Mouse (Mus musculus): ENCODE data around the gene Abcd1. TPM values are rescaled to one million over a fixed set of nuclear protein-coding genes. Genes with fewer than 3 reads are reported as not detected.
A peak's percentile ranks its signal among the peaks of the same experiment; 100 is the strongest.

The Abcd1 gene
- total RNA-seq (2014; fragmentation: Nextera tagmentation) = 8.9 and 12.1 TPM in 2 replicates
- 3.5 and 6.4 TPM in 2 replicates for total RNA-seq (2017)

- peak; percentile 83 for ATAC-seq (replicated peaks; ENCODE audit: low FRiP score, low TSS enrichment, poor library complexity, severe bottlenecking)
Measured at GRCm38 (mm10) chrX:73716109-73716661, at the start of gene Abcd1, which contains the start of gene Bcap31. Abcd1 (plus strand) TSS chrX:73716597. Bcap31 (minus strand) TSS chrX:73716175.

GRCm38 (mm10) chrX:73672031-73672431 lies 44.4 kb upstream of the Abcd1 start:
- peak; percentile 74 for ATAC-seq (replicated peaks; ENCODE audit: low FRiP score, low TSS enrichment, poor library complexity, severe bottlenecking)

- 0 out of 2 replicates have a peak, but pooled peaks have one; percentile 42 for ATAC-seq (replicated peaks; ENCODE audit: low FRiP score, low TSS enrichment, poor library complexity, severe bottlenecking)
Measured at GRCm38 (mm10) chrX:73672879-73673618, 43.3 kb upstream of the Abcd1 start, which contains the start of gene Slc6a8. Slc6a8 (plus strand) TSS chrX:73673150.

DNA sequence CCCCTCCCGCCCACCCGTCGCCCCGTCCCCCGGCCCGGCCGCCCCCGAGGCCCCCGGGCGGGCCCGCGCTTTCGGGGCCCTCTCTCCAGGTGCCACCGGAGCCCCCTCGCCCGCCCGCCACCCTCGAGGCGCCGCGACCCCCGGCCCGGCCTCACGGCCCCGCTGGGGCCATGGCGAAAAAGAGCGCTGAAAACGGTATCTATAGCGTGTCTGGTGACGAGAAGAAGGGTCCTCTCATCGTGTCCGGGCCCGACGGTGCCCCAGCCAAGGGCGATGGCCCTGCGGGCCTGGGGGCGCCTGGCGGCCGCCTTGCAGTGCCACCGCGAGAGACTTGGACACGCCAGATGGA lies 42.8 kb upstream of the Abcd1 start:
- no peak for ATAC-seq (replicated peaks; ENCODE audit: low FRiP score, low TSS enrichment, poor library complexity, severe bottlenecking)

DNA sequence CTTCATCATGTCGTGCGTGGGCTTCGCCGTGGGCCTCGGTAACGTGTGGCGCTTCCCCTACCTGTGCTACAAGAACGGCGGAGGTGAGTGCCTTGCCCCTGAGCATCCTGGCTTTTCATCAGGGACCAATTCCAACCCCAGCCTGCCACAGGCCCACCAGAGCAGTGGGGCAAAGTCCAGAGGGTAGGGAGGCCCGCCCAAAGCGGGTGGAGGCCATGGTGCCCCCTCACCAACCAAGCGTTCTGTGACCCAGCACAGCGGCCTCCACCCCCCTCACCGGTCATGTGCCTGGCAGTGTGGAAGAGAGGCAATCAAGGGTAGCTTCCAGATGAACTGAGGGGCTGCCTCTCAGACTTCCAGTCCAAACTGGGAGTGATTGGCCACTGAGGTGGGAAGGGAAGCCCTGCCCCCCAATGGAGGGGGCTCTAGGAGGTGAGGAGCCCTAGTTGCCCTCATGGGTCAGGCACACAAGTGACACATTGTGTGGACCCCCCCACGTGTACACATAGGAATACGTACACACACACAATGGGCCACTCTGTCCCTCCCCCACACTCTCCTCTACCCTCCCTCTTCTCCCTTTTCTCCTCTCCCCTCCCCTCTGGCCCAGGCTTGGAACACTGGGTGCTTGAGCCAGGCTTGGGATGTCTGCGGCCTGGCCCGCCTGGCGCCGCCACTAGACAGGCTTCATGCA lies 42.3 kb upstream of the Abcd1 start:
- ATAC-seq (replicated peaks; ENCODE audit: low FRiP score, low TSS enrichment, poor library complexity, severe bottlenecking) = no peak

DNA sequence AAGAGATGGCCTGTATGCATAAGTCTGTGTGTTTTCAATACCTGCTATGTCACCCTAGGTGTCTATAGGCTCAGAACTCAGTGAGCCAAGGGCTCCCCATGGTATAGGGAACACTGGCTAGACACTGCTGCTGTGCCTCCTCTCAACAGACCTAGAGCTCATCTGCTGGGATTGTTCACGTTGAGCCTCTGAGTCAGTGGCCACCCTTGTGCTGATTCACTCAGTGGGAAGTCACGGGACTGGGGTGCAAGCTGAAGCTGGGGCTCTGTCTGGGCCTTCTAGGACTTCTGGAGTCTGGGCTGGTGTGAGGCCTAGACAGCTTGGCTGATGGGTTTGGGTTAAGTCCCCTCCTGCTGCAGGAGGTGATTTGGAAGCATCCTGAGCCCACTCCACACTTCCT lies 41.2 kb upstream of the Abcd1 start:
- no peak for ATAC-seq (replicated peaks; ENCODE audit: low FRiP score, low TSS enrichment, poor library complexity, severe bottlenecking)

GRCm38 (mm10) chrX:73676668-73677067 lies 39.7 kb upstream of the Abcd1 start:
- no peak for ATAC-seq (replicated peaks; ENCODE audit: low FRiP score, low TSS enrichment, poor library complexity, severe bottlenecking)

DNA sequence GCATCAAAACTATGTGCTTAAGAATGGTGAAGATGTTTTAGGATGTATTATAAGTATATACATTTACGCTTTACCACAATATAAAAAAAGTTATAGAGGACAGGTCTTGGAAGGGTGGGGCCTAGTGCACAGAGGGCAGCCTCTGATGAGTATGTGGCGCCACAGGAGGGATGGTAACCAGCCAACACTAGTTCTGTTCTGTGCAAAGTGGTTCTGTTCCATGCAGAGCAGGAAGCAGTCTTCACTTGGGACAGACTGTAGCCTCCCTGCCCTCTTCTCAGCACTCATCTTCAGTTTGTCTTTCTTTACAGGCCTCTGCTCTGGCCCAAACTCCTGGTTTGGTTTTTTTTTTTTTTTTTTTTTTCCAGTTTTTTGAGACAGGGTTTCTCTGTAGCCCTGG lies 32.2 kb upstream of the Abcd1 start:
- ATAC-seq (replicated peaks; ENCODE audit: low FRiP score, low TSS enrichment, poor library complexity, severe bottlenecking) = no peak

DNA sequence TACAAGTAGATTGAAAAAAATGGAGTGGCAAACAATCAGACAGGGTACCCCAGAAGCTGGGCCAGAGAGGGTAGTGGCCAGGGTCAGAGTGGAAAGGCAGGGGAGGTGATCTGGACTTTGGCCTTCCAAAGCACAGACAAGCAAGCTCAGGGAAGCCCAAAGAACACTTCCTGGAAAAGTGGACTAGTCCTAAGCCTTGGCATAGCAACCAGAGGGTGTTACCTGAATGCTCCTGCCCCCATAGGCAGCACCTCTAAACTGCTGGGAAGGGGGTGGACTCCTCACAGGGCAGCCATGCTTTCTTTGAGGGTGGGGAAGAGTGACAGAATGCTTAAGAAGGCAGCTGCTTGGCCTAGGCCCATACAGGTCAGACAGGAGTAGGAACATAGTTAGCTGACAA lies 31.4 kb upstream of the Abcd1 start:
- ATAC-seq (replicated peaks; ENCODE audit: low FRiP score, low TSS enrichment, poor library complexity, severe bottlenecking) = no peak

- no peak for ATAC-seq (replicated peaks; ENCODE audit: low FRiP score, low TSS enrichment, poor library complexity, severe bottlenecking)
Measured at GRCm38 (mm10) chrX:73685629-73686028, 30.8 kb upstream of the Abcd1 start.

DNA sequence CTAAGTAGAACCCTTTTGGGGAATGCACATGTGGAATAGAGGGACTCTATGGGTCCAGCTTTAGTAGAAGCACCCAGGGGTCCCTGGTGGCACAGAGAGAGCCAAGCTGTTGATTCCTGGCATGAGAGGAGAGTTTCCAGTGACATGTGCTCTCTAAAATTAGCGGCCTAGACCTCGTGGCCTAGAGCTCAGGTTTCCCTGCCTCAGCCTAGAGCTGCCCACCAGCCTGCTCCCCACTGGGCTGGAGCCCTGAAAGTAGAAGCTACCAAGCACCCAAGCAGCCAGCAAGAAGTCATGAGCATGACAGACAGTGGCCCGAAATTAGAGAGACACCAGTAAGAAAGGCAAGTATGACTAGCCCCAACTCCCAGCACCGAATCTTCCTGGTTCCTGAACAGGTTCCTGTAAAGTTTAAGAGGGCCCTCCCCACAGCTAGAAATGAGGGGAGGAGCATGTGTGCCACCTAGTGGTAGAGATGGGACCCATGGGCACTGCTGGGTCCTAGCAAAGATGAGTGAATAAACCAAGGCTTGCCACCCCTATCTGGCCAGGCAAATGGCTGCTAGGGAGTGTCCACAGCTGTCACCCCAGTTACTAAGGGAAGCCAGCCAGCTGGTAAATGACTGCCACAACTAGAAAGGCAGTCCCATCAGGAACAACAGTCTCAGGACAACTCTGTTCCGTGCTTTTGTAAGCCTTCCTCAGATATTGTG lies 25.3 kb upstream of the Abcd1 start:
- ATAC-seq (replicated peaks; ENCODE audit: low FRiP score, low TSS enrichment, poor library complexity, severe bottlenecking) = peak; percentile 87

DNA sequence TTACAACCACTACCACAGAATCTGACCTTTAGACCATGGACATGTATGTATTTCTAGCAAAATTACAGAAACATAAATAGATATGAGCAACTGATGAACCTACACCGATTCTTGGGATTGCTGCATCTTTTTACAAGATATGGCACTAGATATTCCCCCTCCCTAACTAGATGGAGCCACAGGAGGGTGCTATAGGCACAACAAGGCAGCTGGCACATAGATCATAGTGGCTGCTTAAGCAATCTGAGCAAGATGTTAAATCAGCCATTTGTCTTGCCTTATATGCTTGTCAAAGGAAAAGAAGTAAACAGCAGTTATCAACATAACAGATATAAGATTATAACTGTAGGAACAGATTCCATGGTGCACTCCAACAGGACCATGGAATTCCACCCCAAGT lies 15.9 kb upstream of the Abcd1 start:
- ATAC-seq (replicated peaks; ENCODE audit: low FRiP score, low TSS enrichment, poor library complexity, severe bottlenecking) = no peak

DNA sequence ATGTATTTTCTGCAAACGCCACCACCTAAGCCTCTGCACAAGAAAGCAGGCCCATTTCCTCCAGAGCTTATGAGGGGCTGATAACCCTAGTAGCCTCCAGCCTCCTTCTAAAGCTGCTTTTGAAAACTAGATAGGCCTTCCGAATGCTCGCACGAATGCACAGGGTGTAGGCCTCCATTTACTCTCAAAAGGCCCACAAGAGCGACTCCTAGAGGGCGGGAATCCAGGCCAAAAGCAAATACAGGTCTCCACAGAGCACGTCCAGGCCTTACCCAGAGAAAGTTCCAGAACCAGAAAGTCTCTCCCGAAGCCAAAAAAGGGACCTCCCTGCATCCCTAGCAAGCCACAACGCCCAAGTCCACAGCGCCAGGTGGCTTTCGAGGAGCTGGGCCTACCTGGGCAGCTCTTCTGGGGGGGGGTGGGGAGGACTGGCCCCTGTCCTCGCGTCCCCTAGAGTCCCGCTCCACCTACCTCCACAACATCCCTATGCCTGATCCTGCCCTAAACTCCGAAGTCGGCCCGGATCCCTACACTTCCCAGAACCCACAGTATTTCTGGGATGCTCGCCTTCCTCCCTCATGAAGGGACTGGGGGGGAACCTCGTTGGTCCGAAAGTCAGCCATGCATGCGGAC lies 805 bp upstream of the Abcd1 start:
- peak; percentile 21 for ATAC-seq (replicated peaks; ENCODE audit: low FRiP score, low TSS enrichment, poor library complexity, severe bottlenecking)

- peak; percentile 11 for ATAC-seq (replicated peaks; ENCODE audit: low FRiP score, low TSS enrichment, poor library complexity, severe bottlenecking)
Measured at GRCm38 (mm10) chrX:73716709-73717545, 530 bp downstream of the Abcd1 start.

DNA sequence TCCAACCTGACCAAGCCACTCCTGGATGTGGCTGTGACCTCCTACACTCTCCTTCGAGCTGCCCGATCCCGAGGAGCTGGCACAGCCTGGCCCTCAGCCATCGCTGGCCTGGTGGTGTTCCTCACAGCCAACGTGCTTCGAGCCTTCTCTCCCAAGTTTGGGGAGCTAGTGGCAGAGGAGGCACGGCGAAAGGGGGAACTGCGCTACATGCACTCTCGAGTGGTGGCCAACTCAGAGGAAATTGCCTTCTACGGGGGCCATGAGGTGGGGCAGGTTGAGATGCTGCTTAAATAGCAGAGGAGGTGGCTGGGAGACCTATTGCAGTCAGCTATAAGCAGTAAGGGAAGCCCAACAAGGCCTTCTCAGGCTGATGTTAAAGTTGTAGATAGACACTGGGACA lies 1.3 kb downstream of the Abcd1 start:
- no peak for ATAC-seq (replicated peaks; ENCODE audit: low FRiP score, low TSS enrichment, poor library complexity, severe bottlenecking)

DNA sequence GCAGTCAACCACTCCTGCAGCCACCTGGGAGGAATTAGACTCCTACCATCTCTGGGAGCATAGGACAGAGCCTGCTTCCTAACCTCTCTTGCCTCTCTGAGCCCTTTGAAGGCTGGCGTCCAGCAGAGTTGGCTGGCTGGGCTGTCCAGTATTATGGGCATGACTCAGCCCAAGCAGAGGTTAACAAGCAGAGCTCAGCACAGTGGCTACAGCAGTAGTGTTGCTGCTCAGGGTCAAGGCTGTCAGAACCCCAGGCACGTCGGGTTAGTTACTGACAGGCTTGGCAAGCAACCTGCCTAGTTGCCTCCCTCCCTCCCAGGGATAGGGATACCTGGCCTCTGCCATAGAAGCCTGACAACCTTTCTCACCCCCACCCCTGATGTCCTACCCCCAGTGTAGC lies 1.9 kb downstream of the Abcd1 start:
- no peak for ATAC-seq (replicated peaks; ENCODE audit: low FRiP score, low TSS enrichment, poor library complexity, severe bottlenecking)

- peak; percentile 29 for ATAC-seq (replicated peaks; ENCODE audit: low FRiP score, low TSS enrichment, poor library complexity, severe bottlenecking)
Measured at GRCm38 (mm10) chrX:73718686-73719362, 2.4 kb downstream of the Abcd1 start.

DNA sequence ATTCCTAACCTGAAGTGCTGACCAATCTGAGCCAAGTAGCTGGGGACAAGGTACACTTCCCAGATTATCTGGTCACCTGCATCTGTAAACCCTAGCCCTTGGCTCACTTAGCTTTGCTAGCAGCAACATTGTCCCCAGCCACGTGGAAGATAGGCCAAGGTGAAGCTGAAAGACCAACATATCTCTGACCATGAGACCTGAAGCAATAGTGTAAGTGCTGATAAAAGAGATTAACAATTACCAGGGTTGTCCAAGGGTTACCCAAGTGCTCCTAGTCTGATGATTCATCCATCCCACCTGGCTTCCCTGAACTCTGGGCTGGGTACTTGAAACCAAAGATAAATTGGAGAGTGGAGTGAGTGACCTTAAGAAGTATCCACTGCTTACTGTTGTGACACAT lies 14.5 kb downstream of the Abcd1 start:
- no peak for ATAC-seq (replicated peaks; ENCODE audit: low FRiP score, low TSS enrichment, poor library complexity, severe bottlenecking)
